Mouse (Mus musculus) midbrain, embryonic 10.5 days (tissue): ENCODE results near the gene Dot1l. TPM values are rescaled to one million over a fixed set of nuclear protein-coding genes. Genes with fewer than 3 reads are reported as not detected.
A peak's percentile ranks its signal among the peaks of the same experiment; 100 is the strongest.

Experiments
- DNase-seq: peaks from one replicate; pipeline ENCODE4 v3.0.0-alpha.2; 2017; ENCODE audit warnings: low spot score
- H3K27ac ChIP-seq: fragments of 300-500 bp; sonication (generic); replicated peaks from 2 replicates; pipeline ENCODE4 v1.5.1; 2016; ENCODE audit warnings: mild to moderate bottlenecking
- H3K27me3 ChIP-seq: fragments of 300-500 bp; sonication (generic); 2 replicates; pipeline ENCODE4 v1.6.1; 2016; ENCODE audit warnings: low read depth, mild to moderate bottlenecking; ENCODE audit not compliant: poor library complexity, severe bottlenecking
- H3K36me3 ChIP-seq: fragments of 300-500 bp; sonication (generic); 2 replicates; pipeline ENCODE4 v1.6.1; 2016; ENCODE audit warnings: mild to moderate bottlenecking, moderate library complexity
- H3K4me1 ChIP-seq: fragments of 300-500 bp; sonication (generic); 2 replicates; pipeline ENCODE4 v1.6.1; 2016
- H3K4me3 ChIP-seq: fragments of 300-500 bp; sonication (generic); 2 replicates; pipeline ENCODE4 v1.5.1; 2016; ENCODE audit warnings: mild to moderate bottlenecking, moderate library complexity
- H3K9me3 ChIP-seq: fragments of 300-500 bp; sonication (generic); replicated peaks from 2 replicates; pipeline ENCODE4 v1.6.1; 2016; ENCODE audit warnings: mild to moderate bottlenecking
- WGBS: fragments of 180-500 bp; shearing (Covaris S2); methylation state at CpG from one replicate; pipeline ENCODE4 v1.1.7; 2016; 5-methylcytosine and 5-hydroxymethylcytosine counted together
- polyA plus RNA-seq: library from polyadenylated mRNA; unstranded; fragments of >200 nt; fragmentation: Nextera tagmentation; extraction: Ambion mirVana; gene quantifications from 2 replicates; pipeline ENCODE4 v1.2.1, GENCODE M21; 2016

Dot1l gene
- polyA plus RNA-seq, 1 experiment from 2014 or later: 19.8 TPM

DNA sequence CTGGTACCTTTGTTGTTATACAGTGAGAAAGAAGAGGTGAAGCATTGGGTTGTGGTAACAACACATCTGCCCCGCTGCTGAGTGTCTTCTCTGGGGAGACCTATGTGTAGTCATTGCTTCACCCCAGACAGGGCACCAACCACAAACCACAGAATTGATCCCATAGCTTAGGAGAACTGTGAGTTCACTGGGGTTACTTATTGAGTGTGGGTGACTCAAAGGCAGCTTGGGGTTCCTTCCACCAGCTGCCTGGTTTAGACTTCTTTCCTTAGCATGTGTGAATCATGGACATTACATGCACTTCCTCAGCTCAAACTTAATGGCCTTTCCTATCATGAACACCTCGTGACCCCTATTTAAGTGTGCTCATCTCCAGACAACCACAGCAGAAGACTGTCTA is 8.5 kb downstream of the Dot1l start:
- Histone ChIP-seq H3K27ac (no peak overlapping the region), H3K4me1 (peaks cover 15% of the 10 kb centered on the region), H3K4me3 (no peak overlapping the region), H3K9me3 (no peaks in the 10 kb centered on the region), H3K27me3 (no peaks in the 10 kb centered on the region), H3K36me3 (peaks cover 47% of the 10 kb centered on the region)
- no peak for DNase-seq
- WGBS: 91% methylated on average over 2 of the region's 2 CpGs

DNA sequence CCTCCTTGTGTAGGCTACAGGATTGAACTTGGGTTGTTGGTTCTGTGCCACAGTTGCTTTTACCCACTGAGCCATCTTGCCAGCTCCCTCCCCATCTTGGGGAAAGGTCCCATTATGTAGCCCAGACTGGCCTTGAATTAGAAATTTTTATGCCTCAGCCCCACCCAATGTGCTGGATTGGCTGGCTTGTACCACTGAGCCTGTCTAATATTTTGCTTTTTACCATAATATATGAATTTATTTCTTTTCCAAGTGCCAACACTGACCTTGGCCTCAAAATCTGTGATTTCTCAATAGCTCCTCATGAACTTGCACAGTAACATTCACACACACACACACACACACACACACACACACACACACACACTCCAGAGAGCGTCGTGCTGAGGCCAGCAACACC is 10.7 kb downstream of the Dot1l start:
- WGBS: 84% methylated on average over 2 of the region's 2 CpGs
- Histone ChIP-seq H3K27ac (no peak overlapping the region), H3K36me3 (peaks cover 69% of the 10 kb centered on the region)

DNA sequence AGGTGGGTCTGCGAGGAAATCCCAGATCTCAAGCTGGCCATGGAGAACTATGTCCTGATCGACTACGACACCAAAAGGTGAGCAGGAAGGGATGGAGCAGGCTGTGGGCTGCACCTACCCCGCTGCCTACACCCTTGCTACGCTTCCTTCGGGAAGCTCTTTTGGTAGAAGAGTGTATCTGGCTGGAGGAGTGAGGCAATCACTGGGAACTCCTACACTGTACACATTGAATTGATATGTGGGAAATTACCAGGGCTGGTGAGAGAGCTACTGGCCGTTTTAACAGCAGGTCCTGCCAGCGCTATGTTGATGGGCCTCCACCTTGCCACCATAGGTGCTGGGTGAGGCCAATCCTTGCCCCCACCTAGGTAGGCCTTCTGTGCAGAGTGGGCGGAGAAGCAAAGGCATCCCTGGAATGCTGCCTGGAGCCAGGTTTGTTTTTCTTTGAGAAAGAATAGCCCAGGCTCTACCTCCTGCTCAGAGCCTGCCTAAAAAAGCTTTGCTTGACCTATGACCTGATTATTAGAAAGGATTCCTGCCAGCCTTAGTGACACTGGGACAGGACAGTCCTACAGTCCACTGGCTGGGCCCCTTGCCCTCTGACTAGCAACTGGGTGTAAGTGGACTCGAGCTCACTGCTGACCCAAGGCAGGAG is 11.3 kb downstream of the Dot1l start:
- no peak overlapping the region for H3K27ac ChIP-seq
- no peaks in the 10 kb centered on the region for H3K27me3 ChIP-seq
- no peaks in the 10 kb centered on the region for H3K9me3 ChIP-seq
- peaks cover 75% of the 10 kb centered on the region for H3K36me3 ChIP-seq
- WGBS: 83% methylated on average over 10 of the region's 10 CpGs
- H3K4me1 ChIP-seq: peaks cover 5% of the 10 kb centered on the region
- DNase-seq: no peak
- no peak overlapping the region for H3K4me3 ChIP-seq

More for the DNA sequence above, 10.7 kb downstream of the Dot1l start:
- Histone ChIP-seq H3K9me3 (no peaks in the 10 kb centered on the region), H3K4me1 (peaks cover 6% of the 10 kb centered on the region), H3K27me3 (no peaks in the 10 kb centered on the region), H3K4me3 (no peak overlapping the region)
- no peak for DNase-seq

GRCm38 (mm10) chr10:80768365-80768764 is 13.4 kb downstream of the Dot1l start:
- no peaks in the 10 kb centered on the region for H3K27me3 ChIP-seq
- no peak for DNase-seq
- H3K9me3 ChIP-seq: no peaks in the 10 kb centered on the region
- no peak overlapping the region for H3K27ac ChIP-seq
- H3K4me3 ChIP-seq: no peak overlapping the region
- peaks cover 95% of the 10 kb centered on the region for H3K36me3 ChIP-seq
- WGBS: 93% methylated on average over 6 of the region's 6 CpGs
- no peaks in the 10 kb centered on the region; the same call in 1 of the 2 replicates for H3K4me1 ChIP-seq

DNA sequence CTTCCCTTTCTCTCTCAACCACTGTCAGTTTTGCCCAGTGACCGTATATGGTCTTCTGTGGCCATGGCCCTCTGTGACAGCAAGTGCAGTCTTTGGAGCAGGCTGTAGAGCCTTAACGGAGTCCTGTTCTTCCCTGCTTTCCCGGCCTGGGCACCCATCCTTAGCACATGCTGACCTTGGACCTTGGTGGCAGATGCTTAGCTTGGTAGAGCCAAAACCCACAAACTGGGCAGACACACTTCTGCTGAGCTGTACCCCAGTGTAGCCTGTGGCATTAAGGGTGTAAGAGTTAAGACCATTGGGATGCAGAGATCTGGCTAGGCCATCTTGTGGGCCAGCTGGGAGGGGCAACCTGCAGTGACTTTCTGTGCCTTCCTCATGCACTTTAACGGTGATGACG is 18.8 kb downstream of the Dot1l start:
- peaks cover 100% of the 10 kb centered on the region for H3K36me3 ChIP-seq
- no peak for DNase-seq
- H3K27me3 ChIP-seq: no peaks in the 10 kb centered on the region
- no peaks in the 10 kb centered on the region for H3K9me3 ChIP-seq
- 0 out of 2 replicates have a peak, but pooled peaks cover 5% of the 10 kb centered on the region for H3K4me1 ChIP-seq
- H3K4me3 ChIP-seq: no peak overlapping the region
- WGBS: 87% methylated on average over 5 of the region's 5 CpGs
- H3K27ac ChIP-seq: no peak overlapping the region

- no peaks in the 10 kb centered on the region for H3K27me3 ChIP-seq
- no peaks in the 10 kb centered on the region for H3K9me3 ChIP-seq
- peaks cover 100% of the 10 kb centered on the region for H3K36me3 ChIP-seq
- no peak overlapping the region; the same call in 1 of the 2 replicates for H3K27ac ChIP-seq
- H3K4me3 ChIP-seq: no peak overlapping the region
- 0 out of 2 replicates have a peak, but pooled peaks cover 5% of the 10 kb centered on the region for H3K4me1 ChIP-seq
- 74% methylated on average over 2 of the region's 2 CpGs for WGBS
- DNase-seq: peak; percentile 68
These were observed 19.5 kb downstream of the Dot1l start for GRCm38 (mm10) chr10:80774549-80774948.

GRCm38 (mm10) chr10:80774981-80775380 is 20.0 kb downstream of the Dot1l start:
- 93% methylated on average over 4 of the region's 4 CpGs for WGBS
- Histone ChIP-seq H3K27ac (no peak overlapping the region), H3K36me3 (peaks cover 100% of the 10 kb centered on the region), H3K9me3 (no peaks in the 10 kb centered on the region), H3K27me3 (no peaks in the 10 kb centered on the region), H3K4me3 (no peak overlapping the region), H3K4me1 (0 out of 2 replicates have a peak, but pooled peaks cover 5% of the 10 kb centered on the region)
- no peak for DNase-seq

- 93% methylated on average over 4 of the region's 4 CpGs for WGBS
- DNase-seq: no peak
- Histone ChIP-seq H3K27ac (no peak overlapping the region), H3K4me1 (0 out of 2 replicates have a peak, but pooled peaks cover 5% of the 10 kb centered on the region), H3K4me3 (no peak overlapping the region), H3K36me3 (peaks cover 100% of the 10 kb centered on the region), H3K9me3 (no peaks in the 10 kb centered on the region), H3K27me3 (no peaks in the 10 kb centered on the region)
These were observed 20.7 kb downstream of the Dot1l start for GRCm38 (mm10) chr10:80775731-80776130.

GRCm38 (mm10) chr10:80776358-80776869 is 21.4 kb downstream of the Dot1l start:
- Histone ChIP-seq H3K27me3 (no peaks in the 10 kb centered on the region), H3K36me3 (peaks cover 100% of the 10 kb centered on the region), H3K4me3 (no peak overlapping the region), H3K4me1 (0 out of 2 replicates have a peak, but pooled peaks cover 5% of the 10 kb centered on the region), H3K9me3 (no peaks in the 10 kb centered on the region), H3K27ac (no peak overlapping the region)
- WGBS: 88% methylated on average over 6 of the region's 6 CpGs
- DNase-seq: no peak

DNA sequence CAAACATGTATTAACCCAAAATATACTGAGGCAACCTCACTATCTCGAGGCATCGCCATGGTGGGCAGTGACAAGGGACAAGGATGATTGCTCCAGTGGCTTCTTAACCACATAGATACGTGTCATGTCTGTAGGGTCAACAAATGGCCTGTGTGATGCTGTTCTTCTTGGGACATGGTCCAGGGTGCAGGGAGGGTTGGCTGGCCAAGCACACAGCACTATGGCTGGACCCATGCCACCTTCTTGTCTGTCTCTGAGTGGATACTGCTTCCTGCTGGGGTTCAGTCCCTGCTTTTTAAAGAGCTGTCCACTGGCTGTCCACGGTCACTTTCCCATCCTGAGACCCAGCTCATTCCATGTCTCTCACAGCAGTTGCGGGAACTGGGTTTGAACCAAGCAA is 22.1 kb downstream of the Dot1l start:
- no peaks in the 10 kb centered on the region for H3K9me3 ChIP-seq
- H3K27me3 ChIP-seq: no peaks in the 10 kb centered on the region
- H3K36me3 ChIP-seq: peaks cover 100% of the 10 kb centered on the region
- 0 out of 2 replicates have a peak, but pooled peaks cover 5% of the 10 kb centered on the region for H3K4me1 ChIP-seq
- WGBS: 97% methylated on average over 5 of the region's 5 CpGs
- no peak for DNase-seq
- no peak overlapping the region for H3K4me3 ChIP-seq
- H3K27ac ChIP-seq: no peak overlapping the region

- Histone ChIP-seq H3K27ac (no peak overlapping the region), H3K4me3 (no peak overlapping the region), H3K4me1 (0 out of 2 replicates have a peak, but pooled peaks cover 2% of the 10 kb centered on the region), H3K27me3 (no peaks in the 10 kb centered on the region), H3K9me3 (no peaks in the 10 kb centered on the region), H3K36me3 (peaks cover 100% of the 10 kb centered on the region)
- DNase-seq: no peak
These were observed 24.6 kb downstream of the Dot1l start for GRCm38 (mm10) chr10:80779565-80779964.

DNA sequence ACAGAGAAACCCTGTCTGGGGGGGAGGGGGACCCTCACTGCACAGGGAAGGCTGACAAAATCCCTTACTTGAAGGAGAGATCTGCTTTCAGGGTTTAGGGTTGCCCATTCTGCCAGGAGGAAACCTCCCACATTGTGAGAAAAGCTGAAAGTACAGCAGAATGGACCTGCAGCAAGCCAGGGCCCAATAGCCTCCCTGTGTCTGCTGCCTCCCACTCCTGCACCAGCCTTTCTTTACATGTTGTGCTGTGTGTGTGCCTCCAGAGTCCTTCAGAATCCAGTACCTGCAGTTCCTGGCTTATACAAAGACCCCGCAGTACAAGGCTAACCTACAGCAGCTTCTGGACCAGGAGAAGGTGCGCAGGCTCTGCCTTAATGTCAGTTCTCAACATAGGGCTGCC is 29.3 kb downstream of the Dot1l start:
- Histone ChIP-seq H3K4me1 (no peaks in the 10 kb centered on the region), H3K4me3 (no peak overlapping the region), H3K27me3 (no peaks in the 10 kb centered on the region), H3K27ac (no peak overlapping the region), H3K36me3 (peaks cover 100% of the 10 kb centered on the region), H3K9me3 (no peaks in the 10 kb centered on the region)
- WGBS: 95% methylated on average over 2 of the region's 2 CpGs
- DNase-seq: no peak

- Histone ChIP-seq H3K9me3 (no peaks in the 10 kb centered on the region), H3K4me1 (no peaks in the 10 kb centered on the region), H3K27me3 (no peaks in the 10 kb centered on the region), H3K36me3 (peaks cover 100% of the 10 kb centered on the region), H3K4me3 (no peak overlapping the region), H3K27ac (no peak overlapping the region)
- no peak for DNase-seq
- WGBS: 77% methylated on average over 12 of the region's 12 CpGs
These were observed 29.9 kb downstream of the Dot1l start for GRCm38 (mm10) chr10:80784871-80785270.
